8 mouse cellular contexts compared by ENCODE assay signal in the genomic region with DNA sequence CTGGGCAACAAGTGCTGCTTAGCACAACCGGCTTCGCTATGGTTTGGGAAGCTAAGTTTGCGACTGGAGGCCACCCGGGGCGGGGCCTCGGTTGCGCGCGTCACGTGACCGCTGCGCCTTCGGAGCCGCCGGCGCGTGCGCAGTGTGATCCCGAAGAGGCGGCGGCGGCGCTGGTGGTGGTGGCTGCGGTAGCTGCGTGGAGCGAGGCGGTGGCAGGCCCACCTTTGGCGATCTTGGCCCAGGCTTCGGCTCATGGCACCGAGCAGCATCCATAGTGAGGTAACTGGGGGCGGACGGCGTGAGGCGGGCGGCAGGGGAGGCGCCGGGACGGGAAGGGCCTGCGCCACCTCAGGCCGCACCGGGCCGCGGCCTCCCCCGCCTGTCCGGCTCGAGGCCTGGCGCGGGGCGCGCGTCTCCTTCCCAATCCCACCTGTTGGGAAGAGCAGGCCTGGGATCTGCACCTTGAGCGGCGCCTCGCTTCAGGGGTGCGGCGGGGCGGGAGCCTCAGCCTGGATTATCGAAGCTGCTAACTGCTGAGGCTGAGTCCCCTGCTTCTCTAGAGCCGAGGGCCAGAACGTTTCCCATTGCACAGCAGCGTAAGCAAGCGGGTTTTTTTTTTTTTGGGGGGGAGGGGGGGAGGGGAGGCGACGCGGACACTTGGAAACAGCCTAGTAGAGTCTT. TPM values are rescaled to one million over a fixed set of nuclear protein-coding genes. Genes with fewer than 3 reads are reported as not detected.
DNase-seq lines count a peak whose midpoint lies in the region; ATAC-seq and TF ChIP-seq lines count a peak whose summit lies in the region.

Gene Prpf39 (plus strand): TSS at position 144 of the 681 bp plus-strand sequence.

- H3K27ac ChIP-seq in hindbrain, embryonic 10.5 days: peak within 1 kb of the TSS; percentile 98
- peak within 1 kb of the TSS; percentile 91 for H3K27ac ChIP-seq in lung, postnatal 0 days (ENCODE audit: low read length)

- peak; percentile 59 for DNase-seq in MEL-GATA-1-ER (ENCODE audit: extremely low read depth, low read depth)
- peak; percentile 90 for DNase-seq in cerebellum, adult 8-10 months
- peak; percentile 87 for DNase-seq in hindbrain, embryonic 10.5 days (ENCODE audit: low spot score)
- peak; percentile 89 for DNase-seq in layer of hippocampus, adult 9-11 months
- DNase-seq in lung, postnatal 0 days (ENCODE audit: low spot score): peak; percentile 97
- peak; percentile 85 for DNase-seq in ovary, postnatal 14 days (ENCODE audit: low spot score)
- DNase-seq in thymus, postnatal 14 days: peak; percentile 94

- H3K4me3 ChIP-seq in hindbrain, embryonic 10.5 days: peak within 1 kb of the TSS; percentile 94
- H3K4me3 ChIP-seq in lung, postnatal 0 days (ENCODE audit: low read depth, low read length): peak within 1 kb of the TSS; percentile 92

- peak within 1 kb of the TSS; percentile 57 for H3K4me2 ChIP-seq in lung, postnatal 0 days (replicated peaks; ENCODE audit: low read depth, low read length)

- ATAC-seq in frontal cortex, adult (ENCODE audit: low TSS enrichment): peak; percentile 97
- peak; percentile 96 for ATAC-seq in lung, postnatal 0 days

- H3K9me3 ChIP-seq in hindbrain, embryonic 10.5 days: no peaks in the 10 kb centered on the region
- no peaks in the 10 kb centered on the region for H3K9me3 ChIP-seq in lung, postnatal 0 days (ENCODE audit: low read length)

- peak within 1 kb of the TSS; percentile 90 for H3K9ac ChIP-seq in lung, postnatal 0 days (replicated peaks; ENCODE audit: low read depth)

- under 1% methylated on average over 65 of the region's 65 CpGs for WGBS in hindbrain, embryonic 10.5 days
- under 1% methylated on average over 52 of the region's 65 CpGs for WGBS in lung, postnatal 0 days

- peak; percentile 28; the same call in 1 of the 2 replicates for TF ChIP-seq CTCF in lung, postnatal 0 days (IDR thresholded peaks at IDR 0.05)

- H3K4me1 ChIP-seq in hindbrain, embryonic 10.5 days (replicated peaks): peaks cover 20% of the 10 kb centered on the region
- peaks cover 14% of the 10 kb centered on the region for H3K4me1 ChIP-seq in lung, postnatal 0 days (ENCODE audit: insufficient read depth, low read depth, low read length)

- no peaks in the 10 kb centered on the region for H3K27me3 ChIP-seq in hindbrain, embryonic 10.5 days (ENCODE audit: insufficient read depth, poor library complexity, severe bottlenecking)
- no peaks in the 10 kb centered on the region for H3K27me3 ChIP-seq in lung, postnatal 0 days (replicated peaks; ENCODE audit: insufficient read depth, low read length)

- no peak for TF ChIP-seq EP300 in lung, postnatal 0 days (IDR thresholded peaks at IDR 0.05)

- peaks cover 7% of the 10 kb centered on the region; the same call in 1 of the 2 replicates for H3K36me3 ChIP-seq in hindbrain, embryonic 10.5 days
- H3K36me3 ChIP-seq in lung, postnatal 0 days (ENCODE audit: insufficient read depth, low read length): no peaks in the 10 kb centered on the region

RNA-seq across cellular contexts. Expression of gene Prpf39, which starts in this region (rescaled TPM):
- 40.2 and 56.0 TPM in 2 replicates for polyA plus RNA-seq in hindbrain, embryonic 10.5 days (2016; fragmentation: Nextera tagmentation; extraction: Ambion mirVana)
- polyA plus RNA-seq in lung, postnatal 0 days (2015; fragmentation: Nextera tagmentation; extraction: Ambion mirVana): 27.9 and 32.1 TPM in 2 replicates

Comparison
In these comparisons a context has a peak if more than half of its experiments do, and no peak if none do; other contexts are left out.
1. Peak in every context shown above with its lines: DNase-seq, ATAC-seq, H3K4me3 ChIP-seq and H3K27ac ChIP-seq.